Mouse (Mus musculus): ENCODE data around the gene Ptk6.

DNA sequence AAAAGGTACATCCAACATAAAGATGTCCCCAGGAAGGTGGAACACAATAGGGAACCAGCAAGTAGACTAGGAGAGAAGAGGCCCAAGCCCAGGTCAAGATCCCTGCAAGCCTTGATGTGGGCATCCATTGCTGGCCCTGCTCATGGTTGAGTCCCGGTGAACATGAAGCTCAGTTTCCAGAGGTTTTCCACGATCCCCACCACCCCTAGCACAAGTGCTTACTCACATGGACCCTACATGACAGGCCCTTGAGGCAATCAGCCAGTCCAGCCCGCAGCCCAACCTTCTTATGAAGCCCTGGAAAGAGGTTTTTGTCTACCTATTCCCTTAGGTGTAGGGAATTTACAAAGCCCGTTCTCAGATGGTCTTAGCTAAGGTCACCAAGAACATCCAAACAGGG is 45.4 kb downstream of the Ptk6 start:
- TF ChIP-seq CHD2 (IDR thresholded peaks at IDR 0.05; ENCODE audit: low read depth, low read length) = no peak
- TF ChIP-seq ZC3H11A (IDR thresholded peaks at IDR 0.05; ENCODE audit: borderline replicate concordance, low read depth, low read length) = no peak

Measured in ES-E14 (cell line).